Mouse (Mus musculus): ENCODE results near the gene Zfand2b.

DNA sequence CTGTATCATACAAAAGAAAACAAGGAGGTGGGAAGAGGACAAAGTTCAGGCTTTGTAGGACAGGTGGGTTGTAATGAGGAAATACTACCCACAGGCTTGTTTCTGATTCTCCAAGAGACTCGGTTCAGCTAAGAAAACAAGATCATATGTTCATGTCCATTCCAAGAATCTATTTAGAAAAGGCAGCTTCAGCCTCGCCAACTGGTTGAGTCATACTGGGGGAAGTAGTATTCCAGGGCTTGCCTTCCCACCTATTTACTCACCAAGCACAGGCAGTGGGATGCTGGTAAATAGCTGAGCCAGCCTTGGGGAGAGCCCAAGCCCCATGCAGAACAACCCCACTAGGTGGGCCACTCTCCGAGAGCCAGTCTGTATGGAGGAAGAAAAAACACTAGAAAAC lies 39.8 kb upstream of the Zfand2b start:
- TF ChIP-seq POLR2A (IDR thresholded peaks at IDR 0.05; ENCODE audit: insufficient read length, low read depth) (no peak), MAX (IDR thresholded peaks at IDR 0.05; ENCODE audit: low read depth) (no peak), TCF12 (IDR thresholded peaks at IDR 0.05; ENCODE audit: insufficient read depth, poor library complexity, severe bottlenecking) (no peak), SRF (IDR thresholded peaks at IDR 0.05; ENCODE audit: control insufficient read depth, insufficient read length, low read depth) (no peak), MYOD1 (IDR thresholded peaks at IDR 0.05; ENCODE audit: control insufficient read depth in 1 of 3, insufficient read length in 2 of 3, low read depth in 2 of 3) (no peak), MYOG (IDR thresholded peaks at IDR 0.05; ENCODE audit: control insufficient read depth in 1 of 3, insufficient read depth in 1 of 3, insufficient read length in 2 of 3, low read depth in 2 of 3) (no peak), USF1 (IDR thresholded peaks at IDR 0.05; ENCODE audit: low read depth) (no peak), CEBPB (IDR thresholded peaks at IDR 0.05; ENCODE audit: insufficient read depth, poor library complexity, severe bottlenecking) (no peak), E2F4 (IDR thresholded peaks at IDR 0.05; ENCODE audit: insufficient read depth) (no peak)

All from myocyte (in vitro differentiated cells).